Mouse (Mus musculus): Measurements from ENCODE around the gene Baz2b. TPM values are rescaled to one million over a fixed set of nuclear protein-coding genes. Genes with fewer than 3 reads are reported as not detected.

Baz2b gene
- total RNA-seq (2023) = 118 TPM

GRCm38 (mm10) chr2:60209703-60210651 lies at the start of gene Baz2b, which contains the start of gene March7:
TSS of gene Baz2b (minus strand) at chr2:60209839.
TSS of gene March7 (plus strand) at chr2:60209887.

GRCm38 (mm10) chr2:59881831-59882741 lies 327.6 kb downstream of the Baz2b start, which contains the start of gene Wdsub1:
TSS of gene Wdsub1 (minus strand) at chr2:59882591.

Other genes with a start within 250 kb of the Baz2b start
- 413 TPM for gene March7, start within 50 bp of the Baz2b start, total RNA-seq (2023)
- gene Cd302, start 74.6 kb upstream of the Baz2b start, total RNA-seq (2023) = 0.41 TPM
- 20.3 TPM for gene Ly75, start 173.5 kb upstream of the Baz2b start, total RNA-seq (2023)